Mouse (Mus musculus) spleen, postnatal 10 days (tissue): Measurements from ENCODE around the gene Gm6899.

Experiments
- DNase-seq, 2 experiments: peaks; one replicate each; pipeline ENCODE4 v3.0.0; 2021 to 2022; ENCODE audit warnings: low spot score in 2 of 2

Gene Gm6899

GRCm38 (mm10) chr11:26642141-26642540 is 49.1 kb downstream of the Gm6899 start:
- no peak for DNase-seq
